Mouse (Mus musculus) midbrain, embryonic 14.5 days (tissue): ENCODE measurements at regions not wholly inside any gene's neighbourhood (a gene's known extent, or its start where the extent isn't known, plus 50 kb on each side); places are given as distances from the start of the nearest gene placed in this dataset.

Experiments
- ATAC-seq: fragments of 200-750 bp; cut with Nextera tagmentation; 2 replicates; pipeline ENCODE4 v1.8.0; 2017; ENCODE audit warnings: moderate number of reproducible peaks, moderate library complexity; ENCODE audit not compliant: low FRiP score, low TSS enrichment
- DNase-seq: peaks from one replicate; pipeline ENCODE4 v3.0.0-alpha.2; 2015
- H3K27ac ChIP-seq: fragments of 300-500 bp; sonication (generic); replicated peaks from 2 replicates; pipeline ENCODE4 v1.5.1; 2014; ENCODE audit warnings: mild to moderate bottlenecking, low read depth, low read length, moderate library complexity
- H3K27me3 ChIP-seq: fragments of 300-500 bp; sonication (generic); 2 replicates; pipeline ENCODE4 v1.6.1; 2014; ENCODE audit warnings: low read length, control low read depth, mixed read lengths; ENCODE audit not compliant: control insufficient read depth, insufficient read depth
- H3K36me3 ChIP-seq: fragments of 300-500 bp; sonication (generic); 2 replicates; pipeline ENCODE4 v1.6.1; 2014; ENCODE audit warnings: low read length, control low read depth; ENCODE audit not compliant: control insufficient read depth, insufficient read depth
- H3K4me1 ChIP-seq: fragments of 300-500 bp; sonication (generic); 2 replicates; pipeline ENCODE4 v1.6.1; 2014; ENCODE audit warnings: mild to moderate bottlenecking, antibody characterized with exemption, low read length, control low read depth; ENCODE audit not compliant: control insufficient read depth, insufficient read depth
- H3K4me2 ChIP-seq: fragments of 300-500 bp; sonication (generic); 2 replicates; pipeline ENCODE4 v1.6.1; 2014; ENCODE audit warnings: mild to moderate bottlenecking, low read length, moderate library complexity
- H3K4me3 ChIP-seq: fragments of 300-500 bp; sonication (generic); replicated peaks from 2 replicates; pipeline ENCODE4 v1.5.1; 2014; ENCODE audit warnings: low read depth, low read length
- H3K9ac ChIP-seq: fragments of 300-500 bp; sonication (generic); replicated peaks from 2 replicates; pipeline ENCODE4 v1.6.1; 2014; ENCODE audit warnings: mild to moderate bottlenecking, low read length, moderate library complexity
- H3K9me3 ChIP-seq: fragments of 300-500 bp; sonication (generic); 2 replicates; pipeline ENCODE4 v1.6.1; 2016; ENCODE audit warnings: low read length, control low read depth, mixed read lengths; ENCODE audit not compliant: control insufficient read depth
- WGBS: fragments of 180-500 bp; shearing (Covaris S2); extraction: QIAGEN DNeasy Blood & Tissue Kit; methylation state at CpG from one replicate; pipeline ENCODE4 v1.1.7; 2014; 5-methylcytosine and 5-hydroxymethylcytosine counted together

GRCm38 (mm10) chr6:140290109-140290508 is 133.7 kb upstream of the Plekha5 start:
- no peak for DNase-seq
- Histone ChIP-seq H3K9ac (no peak overlapping the region), H3K4me2 (no peak overlapping the region), H3K27ac (no peak overlapping the region), H3K9me3 (no peaks in the 10 kb centered on the region), H3K27me3 (no peaks in the 10 kb centered on the region), H3K4me3 (no peak overlapping the region), H3K36me3 (no peaks in the 10 kb centered on the region), H3K4me1 (no peaks in the 10 kb centered on the region)
- ATAC-seq: no peak; the same call in 1 of the 2 replicates
- 71% methylated on average over 12 of the region's 13 CpGs for WGBS

- Histone ChIP-seq H3K4me1 (no peaks in the 10 kb centered on the region), H3K9me3 (no peaks in the 10 kb centered on the region), H3K27ac (no peak overlapping the region), H3K4me2 (no peak overlapping the region), H3K9ac (no peak overlapping the region), H3K4me3 (no peak overlapping the region), H3K27me3 (no peaks in the 10 kb centered on the region), H3K36me3 (no peaks in the 10 kb centered on the region)
- no peak for DNase-seq
- ATAC-seq: no peak
- 21% methylated on average over 8 of the region's 8 CpGs for WGBS
Observed at GRCm38 (mm10) chr6:140288799-140289198, 135.1 kb upstream of the Plekha5 start.

- no peak for DNase-seq
- H3K9ac ChIP-seq: no peak overlapping the region
- H3K27me3 ChIP-seq: no peaks in the 10 kb centered on the region
- no peak overlapping the region for H3K27ac ChIP-seq
- 60% methylated on average over 7 of the region's 7 CpGs for WGBS
- no peaks in the 10 kb centered on the region for H3K9me3 ChIP-seq
- H3K4me1 ChIP-seq: no peaks in the 10 kb centered on the region
- no peak overlapping the region for H3K4me3 ChIP-seq
- H3K36me3 ChIP-seq: no peaks in the 10 kb centered on the region
- ATAC-seq: no peak
- H3K4me2 ChIP-seq: 0 out of 2 replicates have a peak overlapping the region, but pooled peaks have one; percentile 6
Observed at GRCm38 (mm10) chr6:140282285-140282577, 141.6 kb upstream of the Plekha5 start.

- DNase-seq (no peak), ATAC-seq (no peak)
- H3K9ac ChIP-seq: no peak overlapping the region
- WGBS: 70% methylated on average over 17 of the region's 17 CpGs
- H3K4me3 ChIP-seq: no peak overlapping the region
- no peaks in the 10 kb centered on the region for H3K9me3 ChIP-seq
- H3K27ac ChIP-seq: no peak overlapping the region
- no peaks in the 10 kb centered on the region for H3K27me3 ChIP-seq
- no peaks in the 10 kb centered on the region for H3K4me1 ChIP-seq
- no peaks in the 10 kb centered on the region for H3K36me3 ChIP-seq
- 0 out of 2 replicates have a peak overlapping the region, but pooled peaks have one; percentile 6 for H3K4me2 ChIP-seq
Observed at GRCm38 (mm10) chr6:140281488-140282284, 142.2 kb upstream of the Plekha5 start.

- H3K9ac ChIP-seq: no peak overlapping the region
- H3K27me3 ChIP-seq: no peaks in the 10 kb centered on the region
- DNase-seq (no peak), ATAC-seq (no peak)
- 69% methylated on average over 9 of the region's 9 CpGs for WGBS
- no peak overlapping the region for H3K4me2 ChIP-seq
- no peak overlapping the region for H3K4me3 ChIP-seq
- H3K27ac ChIP-seq: no peak overlapping the region
- no peaks in the 10 kb centered on the region for H3K4me1 ChIP-seq
- no peaks in the 10 kb centered on the region for H3K36me3 ChIP-seq
- H3K9me3 ChIP-seq: no peaks in the 10 kb centered on the region
Observed at GRCm38 (mm10) chr6:140280817-140281475, 142.9 kb upstream of the Plekha5 start.

GRCm38 (mm10) chr6:140279736-140280370 is 144.0 kb upstream of the Plekha5 start:
- Histone ChIP-seq H3K27ac (no peak overlapping the region), H3K4me3 (no peak overlapping the region), H3K36me3 (no peaks in the 10 kb centered on the region), H3K9ac (no peak overlapping the region), H3K9me3 (no peaks in the 10 kb centered on the region), H3K4me2 (no peak overlapping the region), H3K27me3 (no peaks in the 10 kb centered on the region), H3K4me1 (no peaks in the 10 kb centered on the region)
- ATAC-seq: no peak
- 72% methylated on average over 8 of the region's 8 CpGs for WGBS
- DNase-seq: no peak

GRCm38 (mm10) chr6:140278750-140279149 is 145.1 kb upstream of the Plekha5 start:
- ATAC-seq: no peak
- Histone ChIP-seq H3K9me3 (no peaks in the 10 kb centered on the region), H3K27me3 (no peaks in the 10 kb centered on the region), H3K4me3 (no peak overlapping the region), H3K36me3 (no peaks in the 10 kb centered on the region), H3K4me2 (no peak overlapping the region), H3K4me1 (no peaks in the 10 kb centered on the region), H3K9ac (no peak overlapping the region), H3K27ac (no peak overlapping the region)
- WGBS: 61% methylated on average over 5 of the region's 5 CpGs
- DNase-seq: no peak

GRCm38 (mm10) chr6:140270592-140270991 is 153.3 kb upstream of the Plekha5 start:
- Histone ChIP-seq H3K9ac (no peak overlapping the region), H3K4me2 (no peak overlapping the region), H3K4me3 (no peak overlapping the region), H3K36me3 (no peaks in the 10 kb centered on the region), H3K27me3 (no peaks in the 10 kb centered on the region), H3K4me1 (no peaks in the 10 kb centered on the region; the same call in 1 of the 2 replicates), H3K9me3 (no peaks in the 10 kb centered on the region), H3K27ac (no peak overlapping the region)
- ATAC-seq (no peak), DNase-seq (no peak)
- 87% methylated on average over 6 of the region's 6 CpGs for WGBS
